Mouse (Mus musculus): ENCODE measurements around the gene Kmt5b.
A peak's percentile ranks its signal among the peaks of the same experiment; 100 is the strongest.

- TF ChIP-seq CTCF (IDR thresholded peaks at IDR 0.05 in 2 of 3, conservative IDR thresholded peaks at IDR 0.05 in 1 of 3; ENCODE audit: control insufficient read depth in 1 of 3, insufficient read depth in 1 of 3, low read depth in 2 of 3, low read length in 3 of 3, poor library complexity in 1 of 3, severe bottlenecking in 1 of 3): peak; percentile 46 to 52 (median 47)
- TF ChIP-seq NELFE (IDR thresholded peaks at IDR 0.05; ENCODE audit: low read depth, low read length): no peak
- no peak for TF ChIP-seq POLR2A (IDR thresholded peaks at IDR 0.05; ENCODE audit: control insufficient read depth in 1 of 2, insufficient read depth in 1 of 2, low read depth in 1 of 2, low read length in 2 of 2, poor library complexity in 1 of 2)
- TF ChIP-seq SMC3 (IDR thresholded peaks at IDR 0.05; ENCODE audit: low read depth, low read length): peak; percentile 39; the same call in 1 of the 2 replicates
- no peak for TF ChIP-seq CHD2 (IDR thresholded peaks at IDR 0.05; ENCODE audit: low read length)
- TF ChIP-seq ZKSCAN1 (IDR thresholded peaks at IDR 0.05; ENCODE audit: low read depth, low read length): no peak
- no peak for TF ChIP-seq HCFC1 (IDR thresholded peaks at IDR 0.05; ENCODE audit: low read depth, low read length)
Measured at GRCm38 (mm10) chr19:3864960-3865359, 97.7 kb downstream of the Kmt5b start.
